Mouse (Mus musculus): Measurements from ENCODE around the gene Dennd1a.

GRCm38 (mm10) chr2:37767080-37767547 lies 520.1 kb downstream of the Dennd1a start:
- TF ChIP-seq CTCF (conservative IDR thresholded peaks at IDR 0.05; ENCODE audit: insufficient read depth, insufficient read length, low read depth, low read length) (no peak), POLR2A (IDR thresholded peaks at IDR 0.05; ENCODE audit: low read depth, low read length) (no peak)
